Mouse (Mus musculus) R1 (cell line): ENCODE data around the gene Nbeal1.
"Not testable (repeated sequence)": the region's sequence is repeated elsewhere in the genome, so short reads cannot be mapped to it uniquely, and the experiment has no call there.

Source experiments
- DNase-seq: peaks from one replicate; pipeline ENCODE4 v3.0.0-alpha.2; 2018; ENCODE audit warnings: low read depth, low spot score

Nbeal1 gene

GRCm38 (mm10) chr1:60179932-60180783 is at the start of gene Nbeal1:
TSS of gene Nbeal1 (plus strand) at chr1:60180599.
- DNase-seq, result peak; percentile 95

GRCm38 (mm10) chr1:60137346-60137745 is 43.1 kb upstream of the Nbeal1 start:
- peak; percentile 28 for DNase-seq

- peak; percentile 63 for DNase-seq
These were observed 27.7 kb upstream of the Nbeal1 start for GRCm38 (mm10) chr1:60152700-60153099.

GRCm38 (mm10) chr1:60156651-60157050 is 23.7 kb upstream of the Nbeal1 start:
- no peak for DNase-seq

DNA sequence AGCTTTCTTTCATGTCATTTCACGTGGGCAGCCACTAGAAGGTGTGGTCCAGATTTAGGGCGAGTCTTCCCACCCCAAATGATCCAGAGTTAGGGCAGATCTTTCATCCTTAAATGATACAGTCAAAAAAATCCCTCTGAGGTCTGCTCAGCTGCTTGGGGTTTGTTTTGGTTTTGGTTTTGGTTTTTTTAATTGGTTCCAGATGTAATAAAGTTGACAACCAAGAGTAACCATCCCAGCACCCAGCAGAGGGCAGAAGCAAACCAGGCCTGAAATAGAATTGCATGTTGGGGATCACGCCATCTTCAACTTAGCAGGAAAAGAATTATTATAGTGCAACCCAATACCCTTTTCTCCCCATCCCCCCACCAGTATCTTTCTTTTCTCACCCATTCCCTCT is 22.0 kb upstream of the Nbeal1 start:
- DNase-seq, result no peak

- no peak for DNase-seq
These were observed 16.7 kb upstream of the Nbeal1 start for GRCm38 (mm10) chr1:60163676-60164075.

GRCm38 (mm10) chr1:60169626-60170025 is 10.8 kb upstream of the Nbeal1 start:
- no peak for DNase-seq

GRCm38 (mm10) chr1:60170251-60170650 is 10.1 kb upstream of the Nbeal1 start:
- no peak for DNase-seq

GRCm38 (mm10) chr1:60173119-60173518 is 7.3 kb upstream of the Nbeal1 start:
- no peak for DNase-seq

GRCm38 (mm10) chr1:60177814-60178213 is 2.6 kb upstream of the Nbeal1 start:
- not testable (repeated sequence) for DNase-seq

- DNase-seq, result peak; percentile 8
These were observed 1.0 kb upstream of the Nbeal1 start for GRCm38 (mm10) chr1:60179376-60179775.

DNA sequence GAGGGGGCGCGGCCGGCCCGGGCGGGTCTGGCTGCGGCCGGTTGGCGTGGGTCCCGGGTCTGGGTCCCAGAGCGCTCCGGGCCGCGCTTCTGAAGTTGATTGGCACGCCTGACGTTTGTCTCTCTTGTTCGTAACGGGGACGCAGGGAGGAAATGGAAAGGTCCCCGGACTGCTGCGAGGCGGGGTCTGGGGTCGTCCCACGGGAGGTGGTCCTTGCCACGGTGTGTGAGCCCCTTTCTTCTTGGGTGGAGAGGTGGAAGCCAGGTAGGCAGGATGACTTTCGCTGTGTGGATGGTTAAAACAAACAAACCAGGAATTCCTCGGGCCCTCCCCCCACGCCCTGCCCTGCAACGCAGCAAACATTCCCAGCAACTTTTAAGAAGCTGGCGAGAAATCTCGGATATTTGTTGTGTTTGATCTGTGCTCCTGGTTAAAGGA is 404 bp downstream of the Nbeal1 start:
- peak; percentile 88 for DNase-seq

- no peak for DNase-seq
These were observed 8.1 kb downstream of the Nbeal1 start for GRCm38 (mm10) chr1:60188454-60188853.

- DNase-seq, result peak; percentile 61
These were observed 16.4 kb downstream of the Nbeal1 start for GRCm38 (mm10) chr1:60196813-60197212.

- DNase-seq, result no peak
These were observed 18.6 kb downstream of the Nbeal1 start for GRCm38 (mm10) chr1:60199006-60199405.

DNA sequence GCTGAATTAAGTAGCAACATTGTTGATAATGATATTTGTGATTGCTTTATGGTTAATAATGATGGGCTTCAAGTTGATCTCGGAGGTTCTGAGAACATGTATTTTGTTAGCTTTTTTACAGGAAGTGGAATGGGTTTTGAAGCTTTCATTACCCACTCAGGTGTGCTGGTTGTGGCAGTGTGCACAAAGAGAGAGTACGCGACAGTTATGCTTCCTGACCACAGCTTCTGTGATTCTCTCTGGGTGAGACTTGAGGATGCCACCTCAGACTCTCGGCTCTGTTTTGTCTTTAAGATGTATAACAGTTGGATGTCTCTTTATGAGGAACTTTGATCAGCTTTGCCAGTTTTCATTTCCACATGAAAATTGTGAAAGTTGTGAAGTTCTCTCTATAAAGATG is 55.9 kb downstream of the Nbeal1 start:
- no peak for DNase-seq

DNA sequence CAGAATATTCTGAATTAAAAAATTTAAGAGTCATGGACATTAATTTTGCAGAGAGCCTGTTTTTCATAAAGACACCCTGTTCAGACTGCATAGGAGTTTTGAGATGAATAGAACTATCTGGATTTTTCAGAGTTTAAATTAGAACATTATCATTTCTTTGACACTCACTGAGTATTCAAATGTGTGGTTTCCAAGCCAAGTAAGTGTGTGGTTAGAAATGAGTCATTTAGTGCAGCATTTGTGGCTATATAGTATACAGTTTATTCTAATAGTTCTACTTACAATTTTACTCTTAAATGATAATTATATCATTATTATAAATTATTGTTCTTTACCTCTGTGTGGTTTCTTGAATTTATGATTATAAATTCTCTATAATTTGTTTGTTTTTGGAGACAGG is 60.0 kb downstream of the Nbeal1 start:
- DNase-seq, result no peak

DNA sequence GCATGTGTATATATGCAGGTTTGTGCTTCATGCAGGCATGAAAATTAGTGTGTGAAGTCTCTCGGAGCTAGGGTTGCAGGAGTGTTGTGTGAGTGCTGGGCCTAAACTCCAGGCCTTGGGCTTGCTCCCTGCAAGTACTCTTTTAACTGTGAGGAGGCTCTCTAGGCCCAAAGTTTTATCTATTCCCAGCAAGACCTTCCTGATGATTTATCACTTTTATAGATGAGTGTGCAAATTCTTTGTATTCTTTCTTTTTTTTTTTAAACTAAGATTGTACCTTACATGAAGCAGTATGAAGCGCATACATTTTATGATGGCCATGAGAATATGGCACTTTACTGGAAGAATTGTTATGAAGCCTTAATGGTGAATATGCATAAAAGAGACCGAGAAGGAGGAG is 87.7 kb downstream of the Nbeal1 start:
- no peak for DNase-seq

DNA sequence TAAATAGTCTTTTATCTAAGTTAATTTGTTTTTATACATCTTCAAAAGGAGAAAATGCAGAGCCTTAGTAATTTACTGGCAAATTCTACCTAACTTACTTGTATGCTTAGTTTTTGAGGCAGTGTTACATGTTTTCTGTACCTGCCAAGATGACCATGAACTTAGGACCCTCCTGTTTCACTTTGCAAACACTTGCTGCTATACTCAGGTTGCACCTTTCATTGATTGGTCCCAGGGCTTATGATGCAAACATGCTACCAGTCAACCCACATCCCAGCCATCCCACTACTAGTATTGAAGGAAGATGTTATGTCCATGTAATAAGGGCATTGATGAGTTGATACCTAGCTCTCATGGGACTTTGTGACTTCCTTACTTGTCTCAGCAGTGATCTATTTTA is 88.9 kb downstream of the Nbeal1 start:
- no peak for DNase-seq

DNA sequence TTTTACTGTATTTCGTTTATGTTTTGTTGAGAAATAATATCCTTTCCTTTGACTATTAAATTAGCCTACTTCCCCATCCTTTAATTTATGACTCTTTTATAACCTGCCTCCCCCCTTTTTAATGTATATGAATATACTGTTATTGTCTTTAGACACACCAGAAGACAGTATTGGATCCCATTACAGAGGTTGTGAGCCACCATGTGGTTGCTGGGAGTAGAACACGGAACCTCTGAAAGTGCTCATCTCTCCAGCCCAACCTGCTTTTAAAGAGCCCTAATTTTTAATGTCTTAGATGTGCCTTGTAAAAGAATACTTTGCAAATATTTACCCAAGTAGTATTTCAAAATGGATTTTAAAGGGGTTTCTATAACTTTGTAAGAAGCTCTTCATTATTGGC is 92.1 kb downstream of the Nbeal1 start:
- DNase-seq, result peak; percentile 10

GRCm38 (mm10) chr1:60293921-60294320 is 113.5 kb downstream of the Nbeal1 start:
- DNase-seq, result no peak

DNA sequence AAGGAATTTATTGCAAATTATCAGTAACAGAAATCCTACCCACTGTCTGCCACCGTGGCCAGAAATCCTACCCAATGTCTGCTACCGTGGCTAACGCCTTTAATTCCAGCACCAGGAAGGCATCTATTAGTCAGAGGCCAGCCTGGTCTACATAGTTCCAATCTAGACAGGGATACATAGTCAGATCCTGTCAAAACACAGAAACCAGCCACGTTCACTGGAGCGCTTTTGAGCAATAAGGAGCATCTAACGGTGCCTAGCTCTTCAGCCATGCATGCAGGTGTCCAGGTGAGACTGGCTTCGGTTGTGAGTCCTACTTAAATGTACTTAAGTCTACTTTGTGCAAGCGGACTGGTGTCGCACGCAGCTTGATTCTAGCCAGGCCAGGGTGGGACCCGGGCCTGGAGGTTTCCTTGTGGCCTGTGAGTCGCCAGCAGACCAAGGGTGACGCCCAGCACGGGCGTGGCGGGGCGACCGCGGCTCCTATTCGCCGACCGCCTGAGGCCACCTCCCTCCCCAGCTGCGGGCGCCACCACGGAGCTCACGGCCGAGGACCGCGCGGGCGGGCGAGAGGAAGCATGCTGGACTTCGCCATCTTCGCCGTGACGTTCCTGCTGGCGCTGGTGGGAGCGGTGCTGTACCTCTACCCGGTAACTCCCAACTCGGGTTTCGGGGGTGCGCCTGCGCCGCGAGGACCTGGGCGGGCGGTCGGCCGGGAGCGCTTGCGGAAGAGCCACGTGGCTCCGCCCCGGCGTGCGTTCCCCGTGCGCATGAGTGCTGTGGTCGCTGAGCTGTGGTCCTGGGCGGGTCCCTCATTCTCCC is 162.6 kb downstream of the Nbeal1 start, which contains the start of gene Cyp20a1:
Cyp20a1 (plus strand) TSS at position 516 of the 822 bp plus-strand sequence.
- DNase-seq, result peak; percentile 89
